Mouse (Mus musculus): ENCODE measurements at regions not wholly inside any gene's neighbourhood (a gene's known extent, or its start where the extent isn't known, plus 50 kb on each side); places are given as distances from the start of the nearest gene placed in this dataset.

DNA sequence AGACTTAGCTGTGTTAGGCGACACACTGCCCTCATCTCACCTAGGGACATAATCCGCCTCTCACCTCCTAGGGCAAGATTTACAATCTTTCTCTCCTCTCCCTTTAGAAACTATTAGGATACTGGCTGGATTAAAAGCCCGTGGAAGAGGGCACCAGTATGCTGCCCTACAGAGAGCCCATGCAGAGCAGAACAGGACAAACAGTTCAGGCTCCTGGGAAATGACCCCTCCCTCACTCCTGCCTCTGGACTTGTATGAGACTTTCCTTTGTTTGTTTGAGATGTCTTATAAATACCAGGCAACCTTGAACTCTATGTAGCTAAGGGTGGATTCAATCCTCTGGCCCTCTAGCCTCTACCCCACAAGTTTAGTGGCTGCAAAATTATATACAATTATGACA lies 81.8 kb upstream of the Barx2 start:
- no peak for TF ChIP-seq POLR2A (IDR thresholded peaks at IDR 0.05; ENCODE audit: insufficient read depth, low read depth, low read length)
- TF ChIP-seq CTCF (IDR thresholded peaks at IDR 0.05), result no peak

Measured in heart, adult 2 months (tissue).